Mouse (Mus musculus) myocyte (in vitro differentiated cells): ENCODE results near the gene Guca2b. TPM values are rescaled to one million over a fixed set of nuclear protein-coding genes. Genes with fewer than 3 reads are reported as not detected.

Source experiments
- H3K27me3 ChIP-seq: one replicate; pipeline ENCODE4 v1.6.1; 2011; ENCODE audit not compliant: control insufficient read depth, insufficient read depth, insufficient read length
- H3K36me3 ChIP-seq: one replicate; pipeline ENCODE4 v1.6.1; 2011; ENCODE audit not compliant: control insufficient read depth, insufficient read depth
- H3K4me2 ChIP-seq: one replicate; pipeline ENCODE4 v1.6.1; 2011; ENCODE audit warnings: low read depth, control low read depth
- H3K4me3 ChIP-seq: one replicate; pipeline ENCODE4 v1.5.1; 2011; ENCODE audit warnings: mild to moderate bottlenecking, control low read depth, moderate library complexity
- H3K79me2 ChIP-seq: one replicate; pipeline ENCODE4 v1.6.1; 2011; ENCODE audit not compliant: control insufficient read depth, insufficient read depth
- H3ac ChIP-seq: one replicate; pipeline ENCODE4 v1.6.1; 2011; ENCODE audit not compliant: control insufficient read depth, insufficient read length
- CEBPB ChIP-seq: IDR thresholded peaks from 2 replicates; pipeline ENCODE4 v1.6.1; 2011; ENCODE audit warnings: mild to moderate bottlenecking, moderate library complexity; ENCODE audit not compliant: poor library complexity, insufficient read depth, severe bottlenecking
- E2F4 ChIP-seq: IDR thresholded peaks from one replicate; pipeline ENCODE4 v1.6.1; 2011; ENCODE audit warnings: mild to moderate bottlenecking, control low read depth, moderate library complexity; ENCODE audit not compliant: insufficient read depth
- MAX ChIP-seq: IDR thresholded peaks from one replicate; pipeline ENCODE4 v1.6.1; 2011; ENCODE audit warnings: low read depth, mild to moderate bottlenecking, control low read depth
- MYOD1 ChIP-seq, 3 experiments: IDR thresholded peaks; one replicate each; pipeline ENCODE4 v1.6.1; 2011; ENCODE audit warnings: control low read depth in 2 of 3, low read depth in 2 of 3, mild to moderate bottlenecking in 2 of 3, moderate library complexity in 1 of 3; ENCODE audit not compliant: insufficient read length in 2 of 3, control insufficient read depth in 1 of 3
- MYOG ChIP-seq, 3 experiments: IDR thresholded peaks; one replicate each; pipeline ENCODE4 v1.6.1; 2011; ENCODE audit warnings: control low read depth in 2 of 3, low read depth in 2 of 3, mild to moderate bottlenecking in 2 of 3; ENCODE audit not compliant: insufficient read length in 2 of 3, control insufficient read depth in 1 of 3, insufficient read depth in 1 of 3
- POLR2A ChIP-seq: IDR thresholded peaks from one replicate; pipeline ENCODE4 v1.6.1; 2011; ENCODE audit warnings: low read depth, mild to moderate bottlenecking, control low read depth, moderate library complexity; ENCODE audit not compliant: insufficient read length
- POLR2AphosphoS2 ChIP-seq: IDR thresholded peaks from one replicate; pipeline ENCODE4 v1.6.1; 2011; ENCODE audit warnings: low read depth, control low read depth; ENCODE audit not compliant: insufficient read length
- REST ChIP-seq: IDR thresholded peaks from one replicate; pipeline ENCODE4 v1.6.1; 2011; ENCODE audit warnings: mild to moderate bottlenecking, control low read depth, moderate library complexity; ENCODE audit not compliant: insufficient read depth, insufficient read length
- SRF ChIP-seq: IDR thresholded peaks from one replicate; pipeline ENCODE4 v1.6.1; 2011; ENCODE audit warnings: low read depth; ENCODE audit not compliant: control insufficient read depth, insufficient read length
- TCF12 ChIP-seq: IDR thresholded peaks from one replicate; pipeline ENCODE4 v1.6.1; 2011; ENCODE audit warnings: mild to moderate bottlenecking, control low read depth; ENCODE audit not compliant: poor library complexity, insufficient read depth, severe bottlenecking
- TCF3 ChIP-seq: IDR thresholded peaks from one replicate; pipeline ENCODE4 v1.6.1; 2011; ENCODE audit warnings: low read depth, control low read depth; ENCODE audit not compliant: insufficient read length
- USF1 ChIP-seq: IDR thresholded peaks from one replicate; pipeline ENCODE4 v1.6.1; 2011; ENCODE audit warnings: low read depth, mild to moderate bottlenecking, control low read depth, moderate library complexity
- polyA plus RNA-seq: library from polyadenylated mRNA; unstranded; fragments of >200 nt; fragmentation: generic; extraction: Trizol; gene quantifications from one replicate; pipeline ENCODE4 v1.2.1, GENCODE M21; 2012; ENCODE audit warnings: missing spikeins

Gene Guca2b
- polyA plus RNA-seq, 1 experiment, result not detected

GRCm38 (mm10) chr4:119626876-119627275 lies 31.9 kb downstream of the Guca2b start:
- H3K4me2 ChIP-seq, result no peak overlapping the region
- no peak for TF ChIP-seq E2F4
- no peak for TF ChIP-seq MAX
- no peak for TF ChIP-seq TCF3
- TF ChIP-seq SRF, result no peak
- no peak for TF ChIP-seq POLR2AphosphoS2
- no peak for TF ChIP-seq POLR2A
- no peak for TF ChIP-seq REST
- TF ChIP-seq MYOG (IDR thresholded peaks at IDR 0.05; ENCODE audit: control insufficient read depth in 1 of 3, insufficient read depth in 1 of 3, insufficient read length in 2 of 3, low read depth in 2 of 3), result no peak
- TF ChIP-seq USF1, result no peak
- TF ChIP-seq MYOD1 (IDR thresholded peaks at IDR 0.05; ENCODE audit: control insufficient read depth in 1 of 3, insufficient read length in 2 of 3, low read depth in 2 of 3), result no peak
- TF ChIP-seq CEBPB, result no peak
- TF ChIP-seq TCF12, result no peak
- H3K4me3 ChIP-seq, result no peak overlapping the region
- H3K27me3 ChIP-seq, result no peaks in the 10 kb centered on the region
- no peak overlapping the region for H3ac ChIP-seq
- H3K79me2 ChIP-seq, result no peaks in the 10 kb centered on the region
- H3K36me3 ChIP-seq, result peaks cover 32% of the 10 kb centered on the region

- Histone ChIP-seq H3K4me3 (no peak overlapping the region), H3K79me2 (no peaks in the 10 kb centered on the region), H3ac (no peak overlapping the region), H3K36me3 (peaks cover 32% of the 10 kb centered on the region), H3K27me3 (no peaks in the 10 kb centered on the region), H3K4me2 (no peak overlapping the region)
- TF ChIP-seq POLR2A, result no peak
- TF ChIP-seq MYOD1 (IDR thresholded peaks at IDR 0.05; ENCODE audit: control insufficient read depth in 1 of 3, insufficient read length in 2 of 3, low read depth in 2 of 3), result no peak
- no peak for TF ChIP-seq MYOG (IDR thresholded peaks at IDR 0.05; ENCODE audit: control insufficient read depth in 1 of 3, insufficient read depth in 1 of 3, insufficient read length in 2 of 3, low read depth in 2 of 3)
- no peak for TF ChIP-seq E2F4
- no peak for TF ChIP-seq REST
- TF ChIP-seq TCF12, result no peak
- TF ChIP-seq MAX, result no peak
- TF ChIP-seq CEBPB, result no peak
- no peak for TF ChIP-seq SRF
- TF ChIP-seq TCF3, result no peak
These were observed 32.6 kb downstream of the Guca2b start for GRCm38 (mm10) chr4:119626081-119626645.

- Histone ChIP-seq H3ac (no peak overlapping the region), H3K4me3 (no peak overlapping the region), H3K4me2 (no peak overlapping the region), H3K79me2 (peaks cover 16% of the 10 kb centered on the region), H3K27me3 (no peaks in the 10 kb centered on the region), H3K36me3 (peaks cover 6% of the 10 kb centered on the region)
- TF ChIP-seq MAX (no peak), MYOG (IDR thresholded peaks at IDR 0.05; ENCODE audit: control insufficient read depth in 1 of 3, insufficient read depth in 1 of 3, insufficient read length in 2 of 3, low read depth in 2 of 3) (no peak)
These were observed 44.0 kb downstream of the Guca2b start for GRCm38 (mm10) chr4:119614724-119615123.

- H3K4me3 ChIP-seq, result no peak overlapping the region
These were observed 44.7 kb downstream of the Guca2b start for GRCm38 (mm10) chr4:119614078-119614477.

GRCm38 (mm10) chr4:119609488-119609887 lies 49.3 kb downstream of the Guca2b start:
- Histone ChIP-seq H3K4me2 (no peak overlapping the region), H3K4me3 (no peak overlapping the region), H3K79me2 (peaks cover 47% of the 10 kb centered on the region), H3K27me3 (no peaks in the 10 kb centered on the region), H3K36me3 (peaks cover 11% of the 10 kb centered on the region), H3ac (no peak overlapping the region)
- TF ChIP-seq POLR2A (no peak), REST (no peak), E2F4 (no peak), MYOD1 (IDR thresholded peaks at IDR 0.05; ENCODE audit: control insufficient read depth in 1 of 3, insufficient read length in 2 of 3, low read depth in 2 of 3) (no peak)

More at GRCm38 (mm10) chr4:119614078-119614477, 44.7 kb downstream of the Guca2b start:
- Histone ChIP-seq H3K27me3 (no peaks in the 10 kb centered on the region), H3ac (no peak overlapping the region), H3K4me2 (peak overlapping the region; percentile 42), H3K79me2 (peaks cover 22% of the 10 kb centered on the region), H3K36me3 (no peaks in the 10 kb centered on the region)
- TF ChIP-seq SRF, result no peak
- peak; percentile 78 for TF ChIP-seq CEBPB

Other genes with a start within 250 kb of the Guca2b start
- gene Ccdc30, start 243.4 kb downstream of the Guca2b start, polyA plus RNA-seq, result 0.17 TPM
- 9.1 TPM for gene Ppcs, start 236.5 kb downstream of the Guca2b start, polyA plus RNA-seq
- gene Zmynd12, start 236.1 kb downstream of the Guca2b start, polyA plus RNA-seq, result 0.05 TPM
- gene Rimkla, start 166.3 kb downstream of the Guca2b start, polyA plus RNA-seq, result not detected
- 13.1 TPM for gene Foxj3, start 122.0 kb downstream of the Guca2b start, polyA plus RNA-seq
- 3.3 TPM for gene Frg2f1, start 119.4 kb downstream of the Guca2b start, polyA plus RNA-seq
- gene Guca2a, start 21.2 kb downstream of the Guca2b start, polyA plus RNA-seq, result not detected
- gene Hivep3, start 74.8 kb upstream of the Guca2b start, polyA plus RNA-seq, result 0.54 TPM